Mouse (Mus musculus) limb, embryonic 15.5 days (tissue): ENCODE measurements at regions not wholly inside any gene's neighbourhood (a gene's known extent, or its start where the extent isn't known, plus 50 kb on each side); places are given as distances from the start of the nearest gene placed in this dataset.
"Not testable (repeated sequence)": the region's sequence is repeated elsewhere in the genome, so short reads cannot be mapped to it uniquely, and the experiment has no call there.

Experiments
- ATAC-seq: fragments of 200-750 bp; cut with Nextera tagmentation; 2 replicates; pipeline ENCODE4 v1.8.0; 2017; ENCODE audit warnings: low read depth, moderate TSS enrichment; ENCODE audit not compliant: insufficient number of reproducible peaks, low FRiP score, low TSS enrichment
- H3K27ac ChIP-seq: fragments of 300-500 bp; sonication (generic); 2 replicates; pipeline ENCODE4 v1.5.1; 2015; ENCODE audit warnings: moderate library complexity, mild to moderate bottlenecking, inconsistent platforms
- H3K27me3 ChIP-seq: fragments of 300-500 bp; sonication (generic); 2 replicates; pipeline ENCODE4 v1.6.1; 2015; ENCODE audit warnings: inconsistent platforms
- H3K36me3 ChIP-seq: fragments of 300-500 bp; sonication (generic); 2 replicates; pipeline ENCODE4 v1.6.1; 2015; ENCODE audit warnings: inconsistent platforms
- H3K4me1 ChIP-seq: fragments of 300-500 bp; sonication (generic); 2 replicates; pipeline ENCODE4 v1.6.1; 2015; ENCODE audit warnings: inconsistent platforms
- H3K4me2 ChIP-seq: fragments of 300-500 bp; sonication (generic); 2 replicates; pipeline ENCODE4 v1.6.1; 2015; ENCODE audit warnings: mild to moderate bottlenecking, inconsistent platforms
- H3K4me3 ChIP-seq: fragments of 300-500 bp; sonication (generic); 2 replicates; pipeline ENCODE4 v1.5.1; 2015; ENCODE audit warnings: mild to moderate bottlenecking, inconsistent platforms
- H3K9ac ChIP-seq: fragments of 300-500 bp; sonication (generic); 2 replicates; pipeline ENCODE4 v1.6.1; 2015; ENCODE audit warnings: inconsistent platforms
- H3K9me3 ChIP-seq: fragments of 300-500 bp; sonication (generic); 2 replicates; pipeline ENCODE4 v1.6.1; 2016; ENCODE audit warnings: inconsistent platforms
- WGBS: fragments of 180-500 bp; shearing (Covaris S2); methylation state at CpG from one replicate; pipeline ENCODE4 v1.1.7; 2015; 5-methylcytosine and 5-hydroxymethylcytosine counted together

GRCm38 (mm10) chr10:46733760-46734265, 1156.2 kb downstream of the Hace1 start:
- Histone ChIP-seq H3K27ac (no peak overlapping the region), H3K4me1 (no peaks in the 10 kb centered on the region), H3K4me2 (no peak overlapping the region), H3K4me3 (no peak overlapping the region), H3K36me3 (no peaks in the 10 kb centered on the region), H3K27me3 (no peaks in the 10 kb centered on the region), H3K9me3 (no peaks in the 10 kb centered on the region), H3K9ac (no peak overlapping the region)
- no peak for ATAC-seq
- WGBS = 24% methylated on average over 2 of the region's 2 CpGs

GRCm38 (mm10) chr10:46741098-46741497, 1163.5 kb downstream of the Hace1 start:
- H3K27ac ChIP-seq = no peak overlapping the region
- 82% methylated on average over 3 of the region's 3 CpGs for WGBS
- H3K4me2 ChIP-seq = no peak overlapping the region
- no peaks in the 10 kb centered on the region for H3K4me1 ChIP-seq
- no peak overlapping the region for H3K4me3 ChIP-seq
- H3K9me3 ChIP-seq = no peaks in the 10 kb centered on the region
- H3K9ac ChIP-seq = no peak overlapping the region
- H3K27me3 ChIP-seq = no peaks in the 10 kb centered on the region
- H3K36me3 ChIP-seq = no peaks in the 10 kb centered on the region
- no peak for ATAC-seq

GRCm38 (mm10) chr10:46742131-46742530, 1164.5 kb downstream of the Hace1 start:
- Histone ChIP-seq H3K9ac (no peak overlapping the region), H3K27me3 (no peaks in the 10 kb centered on the region), H3K4me3 (no peak overlapping the region), H3K9me3 (no peaks in the 10 kb centered on the region), H3K36me3 (no peaks in the 10 kb centered on the region), H3K4me1 (no peaks in the 10 kb centered on the region), H3K4me2 (no peak overlapping the region), H3K27ac (no peak overlapping the region)
- ATAC-seq = no peak
- 76% methylated on average over 3 of the region's 3 CpGs for WGBS

GRCm38 (mm10) chr10:46760923-46761322, 1183.3 kb downstream of the Hace1 start:
- no peak overlapping the region for H3K4me3 ChIP-seq
- H3K9ac ChIP-seq = no peak overlapping the region
- no peak overlapping the region for H3K4me2 ChIP-seq
- H3K27me3 ChIP-seq = no peaks in the 10 kb centered on the region
- no peaks in the 10 kb centered on the region for H3K9me3 ChIP-seq
- H3K4me1 ChIP-seq = no peaks in the 10 kb centered on the region
- ATAC-seq = no peak
- H3K27ac ChIP-seq = no peak overlapping the region
- 84% methylated on average over 1 of the region's 1 CpGs for WGBS
- H3K36me3 ChIP-seq = no peaks in the 10 kb centered on the region

- H3K4me3 ChIP-seq = no peak overlapping the region
- H3K36me3 ChIP-seq = no peaks in the 10 kb centered on the region
- WGBS = 59% methylated on average over 2 of the region's 2 CpGs
- no peak overlapping the region for H3K9ac ChIP-seq
- H3K9me3 ChIP-seq = no peaks in the 10 kb centered on the region
- H3K27ac ChIP-seq = no peak overlapping the region
- H3K4me2 ChIP-seq = no peak overlapping the region
- no peak for ATAC-seq
- H3K4me1 ChIP-seq = no peaks in the 10 kb centered on the region
- H3K27me3 ChIP-seq = no peaks in the 10 kb centered on the region
Observed at GRCm38 (mm10) chr10:46778729-46779128, 1201.1 kb downstream of the Hace1 start.

- H3K27me3 ChIP-seq, H3K36me3 ChIP-seq, H3K4me1 ChIP-seq, ATAC-seq, H3K4me2 ChIP-seq, H3K4me3 ChIP-seq, H3K9ac ChIP-seq, H3K9me3 ChIP-seq, H3K27ac ChIP-seq: not testable (repeated sequence)
- WGBS = 63% methylated on average over 7 of the region's 7 CpGs
Observed at GRCm38 (mm10) chr10:46785723-46786122, 1208.1 kb downstream of the Hace1 start.

GRCm38 (mm10) chr10:46814271-46814670, 1236.6 kb downstream of the Hace1 start:
- no peak overlapping the region for H3K9ac ChIP-seq
- no peaks in the 10 kb centered on the region for H3K27me3 ChIP-seq
- no peak overlapping the region for H3K4me3 ChIP-seq
- no peak overlapping the region for H3K4me2 ChIP-seq
- WGBS = 70% methylated on average over 1 of the region's 1 CpGs
- no peak overlapping the region for H3K27ac ChIP-seq
- no peaks in the 10 kb centered on the region for H3K4me1 ChIP-seq
- no peaks in the 10 kb centered on the region for H3K9me3 ChIP-seq
- ATAC-seq = no peak
- no peaks in the 10 kb centered on the region for H3K36me3 ChIP-seq

GRCm38 (mm10) chr10:46819133-46819532, 1241.5 kb downstream of the Hace1 start:
- H3K27ac ChIP-seq = no peak overlapping the region
- WGBS = 72% methylated on average over 2 of the region's 2 CpGs
- H3K4me2 ChIP-seq = no peak overlapping the region
- no peak overlapping the region for H3K9ac ChIP-seq
- no peaks in the 10 kb centered on the region for H3K9me3 ChIP-seq
- no peak for ATAC-seq
- H3K4me1 ChIP-seq = no peaks in the 10 kb centered on the region
- H3K4me3 ChIP-seq = no peak overlapping the region
- no peaks in the 10 kb centered on the region for H3K27me3 ChIP-seq
- H3K36me3 ChIP-seq = no peaks in the 10 kb centered on the region

- WGBS = 96% methylated on average over 1 of the region's 1 CpGs
- ATAC-seq = no peak
- Histone ChIP-seq H3K27me3 (no peaks in the 10 kb centered on the region), H3K27ac (no peak overlapping the region), H3K9ac (no peak overlapping the region), H3K4me2 (no peak overlapping the region), H3K4me3 (no peak overlapping the region), H3K9me3 (no peaks in the 10 kb centered on the region), H3K36me3 (no peaks in the 10 kb centered on the region), H3K4me1 (no peaks in the 10 kb centered on the region)
Observed at GRCm38 (mm10) chr10:46819965-46820364, 1242.3 kb downstream of the Hace1 start.

GRCm38 (mm10) chr10:46823837-46824236, 1246.2 kb downstream of the Hace1 start:
- H3K4me1 ChIP-seq = no peaks in the 10 kb centered on the region
- H3K36me3 ChIP-seq = no peaks in the 10 kb centered on the region
- H3K4me2 ChIP-seq = no peak overlapping the region
- ATAC-seq = no peak
- H3K27me3 ChIP-seq = no peaks in the 10 kb centered on the region
- no peak overlapping the region for H3K9ac ChIP-seq
- no peaks in the 10 kb centered on the region for H3K9me3 ChIP-seq
- 73% methylated on average over 1 of the region's 1 CpGs for WGBS
- H3K4me3 ChIP-seq = no peak overlapping the region
- H3K27ac ChIP-seq = no peak overlapping the region

GRCm38 (mm10) chr10:46826012-46826411, 1248.4 kb downstream of the Hace1 start:
- H3K9ac ChIP-seq = no peak overlapping the region
- no peaks in the 10 kb centered on the region for H3K36me3 ChIP-seq
- no peaks in the 10 kb centered on the region for H3K4me1 ChIP-seq
- H3K27me3 ChIP-seq = no peaks in the 10 kb centered on the region
- ATAC-seq = no peak
- no peak overlapping the region for H3K27ac ChIP-seq
- no peak overlapping the region for H3K4me2 ChIP-seq
- H3K9me3 ChIP-seq = no peaks in the 10 kb centered on the region
- H3K4me3 ChIP-seq = no peak overlapping the region
- 65% methylated on average over 3 of the region's 3 CpGs for WGBS

- H3K9me3 ChIP-seq = no peaks in the 10 kb centered on the region
- no peaks in the 10 kb centered on the region for H3K27me3 ChIP-seq
- H3K4me1 ChIP-seq = no peaks in the 10 kb centered on the region
- H3K4me2 ChIP-seq = no peak overlapping the region
- no peak for ATAC-seq
- H3K4me3 ChIP-seq = no peak overlapping the region
- no peaks in the 10 kb centered on the region for H3K36me3 ChIP-seq
- no peak overlapping the region for H3K9ac ChIP-seq
- H3K27ac ChIP-seq = no peak overlapping the region
- WGBS = 74% methylated on average over 1 of the region's 1 CpGs
Observed at GRCm38 (mm10) chr10:46826639-46827038, 1249.0 kb downstream of the Hace1 start.

GRCm38 (mm10) chr10:46827109-46827812, 1249.6 kb downstream of the Hace1 start:
- no peaks in the 10 kb centered on the region for H3K4me1 ChIP-seq
- H3K36me3 ChIP-seq = no peaks in the 10 kb centered on the region
- no peaks in the 10 kb centered on the region for H3K27me3 ChIP-seq
- ATAC-seq = no peak
- no peak overlapping the region for H3K4me3 ChIP-seq
- H3K9me3 ChIP-seq = no peaks in the 10 kb centered on the region
- H3K27ac ChIP-seq = no peak overlapping the region
- H3K9ac ChIP-seq = no peak overlapping the region
- 68% methylated on average over 1 of the region's 1 CpGs for WGBS
- H3K4me2 ChIP-seq = no peak overlapping the region
